Comparison of ENCODE assay signal across 8 mouse cellular contexts in the genomic region with DNA sequence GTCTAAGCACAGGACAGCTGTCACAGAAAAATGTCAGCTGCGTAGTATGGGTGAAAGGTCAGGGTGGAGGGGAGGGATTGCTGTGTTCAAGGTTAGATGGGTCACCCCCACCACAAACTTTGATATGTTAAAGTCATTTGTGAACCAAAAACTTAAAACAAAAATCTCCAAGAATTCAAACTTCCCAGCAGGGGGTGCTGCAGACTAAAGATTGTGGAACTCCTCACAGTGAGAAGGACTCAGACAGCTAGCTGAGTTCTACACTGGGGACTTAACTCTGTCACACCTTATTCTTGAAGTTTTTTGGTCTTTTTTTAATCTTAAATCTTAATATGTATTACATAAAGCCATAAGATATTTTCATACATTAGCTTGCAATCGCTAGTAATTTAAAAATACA. TPM values are rescaled to one million over a fixed set of nuclear protein-coding genes. Genes with fewer than 3 reads are reported as not detected.
A peak's percentile ranks its signal among the peaks of the same experiment; 100 is the strongest.
DNase-seq lines count a peak whose midpoint lies in the region; ATAC-seq and TF ChIP-seq lines count a peak whose summit lies in the region.

No protein-coding gene starts in this region.

- no peak overlapping the region for H3K27ac ChIP-seq in liver, embryonic 14.5 days
- no peak overlapping the region for H3K27ac ChIP-seq in liver, embryonic 12.5 days
- no peak overlapping the region for H3K27ac ChIP-seq in bone marrow, adult 2 months (ENCODE audit: control insufficient read depth, insufficient read depth, low read depth, low read length, poor library complexity)
- no peak overlapping the region for H3K27ac ChIP-seq in lung, postnatal 0 days (ENCODE audit: low read length)
- no peak overlapping the region for H3K27ac ChIP-seq in midbrain, embryonic 11.5 days (ENCODE audit: low read depth, low read length)

- no peaks in the 10 kb centered on the region for H3K27me3 ChIP-seq in liver, embryonic 14.5 days (ENCODE audit: control insufficient read depth, insufficient read depth, low read length)
- H3K27me3 ChIP-seq in liver, embryonic 12.5 days (replicated peaks) = no peaks in the 10 kb centered on the region
- H3K27me3 ChIP-seq in lung, postnatal 0 days (replicated peaks; ENCODE audit: insufficient read depth, low read length) = no peaks in the 10 kb centered on the region
- H3K27me3 ChIP-seq in midbrain, embryonic 11.5 days (ENCODE audit: control insufficient read depth, insufficient read depth, low read length) = no peaks in the 10 kb centered on the region

- no peaks in the 10 kb centered on the region for H3K4me1 ChIP-seq in liver, embryonic 14.5 days (replicated peaks; ENCODE audit: control insufficient read depth in 2 of 2, insufficient read depth in 2 of 2, low read length in 1 of 2)
- peaks cover 3% of the 10 kb centered on the region for H3K4me1 ChIP-seq in liver, embryonic 12.5 days
- H3K4me1 ChIP-seq in bone marrow, adult 2 months (ENCODE audit: control insufficient read depth, insufficient read depth, low read length) = no peaks in the 10 kb centered on the region; the same call in 1 of the 2 replicates
- no peaks in the 10 kb centered on the region for H3K4me1 ChIP-seq in lung, postnatal 0 days (ENCODE audit: insufficient read depth, low read depth, low read length)
- H3K4me1 ChIP-seq in midbrain, embryonic 11.5 days (ENCODE audit: control insufficient read depth, insufficient read depth, low read length) = no peaks in the 10 kb centered on the region

- H3K9me3 ChIP-seq in liver, embryonic 14.5 days (ENCODE audit: control insufficient read depth, low read length) = no peaks in the 10 kb centered on the region
- H3K9me3 ChIP-seq in liver, embryonic 12.5 days (replicated peaks) = 0 out of 2 replicates have a peak, but pooled peaks cover 3% of the 10 kb centered on the region
- no peaks in the 10 kb centered on the region for H3K9me3 ChIP-seq in lung, postnatal 0 days (ENCODE audit: low read length)
- no peaks in the 10 kb centered on the region for H3K9me3 ChIP-seq in midbrain, embryonic 11.5 days (ENCODE audit: control insufficient read depth, low read length)

- TF ChIP-seq EP300 in liver, embryonic 14.5 days (IDR thresholded peaks at IDR 0.05; ENCODE audit: low read depth) = no peak
- TF ChIP-seq EP300 in lung, postnatal 0 days (IDR thresholded peaks at IDR 0.05) = no peak

- peak; percentile 23; the same call in 1 of the 2 replicates for TF ChIP-seq CTCF in liver, embryonic 14.5 days (IDR thresholded peaks at IDR 0.05; ENCODE audit: low read depth)
- TF ChIP-seq CTCF in bone marrow, adult 2 months (IDR thresholded peaks at IDR 0.05; ENCODE audit: control insufficient read depth, insufficient read depth, low read length) = peak; percentile 13; the same call in 1 of the 2 replicates
- peak; percentile 54; the same call in 1 of the 2 replicates for TF ChIP-seq CTCF in lung, postnatal 0 days (IDR thresholded peaks at IDR 0.05)

- ATAC-seq in frontal cortex, adult (ENCODE audit: low TSS enrichment) = peak; percentile 73
- no peak for ATAC-seq in liver, embryonic 14.5 days (ENCODE audit: insufficient read depth)
- ATAC-seq in liver, embryonic 12.5 days = no peak
- no peak for ATAC-seq in lung, postnatal 0 days
- no peak for ATAC-seq in midbrain, embryonic 11.5 days (ENCODE audit: low FRiP score)

- WGBS in liver, embryonic 14.5 days (ENCODE audit: insufficient replicate concordance) = 77% methylated on average over 2 of the region's 2 CpGs
- WGBS in liver, embryonic 12.5 days (ENCODE audit: insufficient replicate concordance) = 84% methylated on average over 2 of the region's 2 CpGs
- 88% methylated on average over 2 of the region's 2 CpGs for WGBS in bone marrow, adult 2 months
- 96% methylated on average over 2 of the region's 2 CpGs for WGBS in lung, postnatal 0 days
- WGBS in midbrain, embryonic 11.5 days = 94% methylated on average over 2 of the region's 2 CpGs

- no peak overlapping the region for H3K9ac ChIP-seq in liver, embryonic 14.5 days (replicated peaks)
- no peak overlapping the region for H3K9ac ChIP-seq in liver, embryonic 12.5 days
- no peak overlapping the region for H3K9ac ChIP-seq in lung, postnatal 0 days (replicated peaks; ENCODE audit: low read depth)
- H3K9ac ChIP-seq in midbrain, embryonic 11.5 days (ENCODE audit: low read length) = no peak overlapping the region

- H3K4me3 ChIP-seq in liver, embryonic 14.5 days (ENCODE audit: insufficient read depth in 1 of 2, low read depth in 2 of 2, low read length in 2 of 2) = no peak overlapping the region
- H3K4me3 ChIP-seq in liver, embryonic 12.5 days = no peak overlapping the region
- H3K4me3 ChIP-seq in bone marrow, adult 2 months (replicated peaks; ENCODE audit: control insufficient read depth, low read depth, low read length) = no peak overlapping the region
- no peak overlapping the region for H3K4me3 ChIP-seq in lung, postnatal 0 days (ENCODE audit: low read depth, low read length)
- no peak overlapping the region for H3K4me3 ChIP-seq in midbrain, embryonic 11.5 days (ENCODE audit: low read depth, low read length)

- H3K36me3 ChIP-seq in liver, embryonic 14.5 days (replicated peaks; ENCODE audit: control insufficient read depth, insufficient read depth, low read depth) = no peaks in the 10 kb centered on the region; the same call in none of the 2 replicates
- peaks cover 68% of the 10 kb centered on the region for H3K36me3 ChIP-seq in liver, embryonic 12.5 days
- peaks cover 21% of the 10 kb centered on the region for H3K36me3 ChIP-seq in lung, postnatal 0 days (ENCODE audit: insufficient read depth, low read length)
- peaks cover 6% of the 10 kb centered on the region; the same call in 1 of the 2 replicates for H3K36me3 ChIP-seq in midbrain, embryonic 11.5 days (ENCODE audit: control insufficient read depth, insufficient read depth, low read length)

- TF ChIP-seq POLR2A in bone marrow, adult 2 months (IDR thresholded peaks at IDR 0.05; ENCODE audit: borderline replicate concordance, control insufficient read depth, low read depth, low read length) = no peak

- no peak for DNase-seq in frontal cortex, postnatal 25 days (ENCODE audit: low spot score in 2 of 2)
- DNase-seq in liver, embryonic 14.5 days (ENCODE audit: low read depth in 3 of 3, low spot score in 3 of 3) = peak in 1 of 3 experiments; percentile 19
- peak; percentile 46 for DNase-seq in lung, postnatal 0 days (ENCODE audit: low spot score)
- peak; percentile 75 for DNase-seq in thymus, postnatal 4 days
- no peak for DNase-seq in midbrain, embryonic 11.5 days (ENCODE audit: low spot score, missing footprints)

- H3K4me2 ChIP-seq in liver, embryonic 14.5 days (ENCODE audit: low read depth) = no peak overlapping the region
- H3K4me2 ChIP-seq in liver, embryonic 12.5 days = no peak overlapping the region
- H3K4me2 ChIP-seq in lung, postnatal 0 days (replicated peaks; ENCODE audit: low read depth, low read length) = no peak overlapping the region
- no peak overlapping the region for H3K4me2 ChIP-seq in midbrain, embryonic 11.5 days

RNA-seq across cellular contexts. Expression of gene Prep, which starts 31.7 kb away (rescaled TPM):
- polyA plus RNA-seq in liver, embryonic 14.5 days (2012; rRNA removed) = 3.7 and 4.6 TPM in 2 replicates
- 6.7 and 7.1 TPM in 2 replicates for polyA plus RNA-seq in liver, embryonic 14.5 days (2014; fragmentation: Nextera tagmentation; extraction: Ambion mirVana)
- 15.7 and 16.1 TPM in 2 replicates for polyA plus RNA-seq in liver, embryonic 12.5 days (2016; fragmentation: Nextera tagmentation; extraction: Ambion mirVana)
- 2.7 and 4.9 TPM in 2 replicates for polyA plus RNA-seq in bone marrow, adult 2 months (2011; ENCODE audit: insufficient read depth, insufficient read length, low replicate concordance, missing spikeins)
- polyA plus RNA-seq in lung, postnatal 0 days (2015; fragmentation: Nextera tagmentation; extraction: Ambion mirVana) = 20.1 and 22.6 TPM in 2 replicates
- 27.3 and 29.2 TPM in 2 replicates for polyA plus RNA-seq in midbrain, embryonic 11.5 days (2014; fragmentation: Nextera tagmentation; extraction: Ambion mirVana)

Comparison
In these comparisons a context has a peak if more than half of its experiments do, and no peak if none do; other contexts are left out.
1. DNase-seq: peak in lung, postnatal 0 days (single experiment) and thymus, postnatal 4 days (single experiment); none in frontal cortex, postnatal 25 days (0 of 2) and midbrain, embryonic 11.5 days (single experiment).
2. Peak in every context shown above with its lines, with median percentiles within 50 percentile points of each other: CTCF ChIP-seq.